Mouse (Mus musculus) liver, embryonic 14.5 days (tissue): ENCODE measurements around the gene Ctnnd2.

ENCODE experiments used
- CTCF ChIP-seq: IDR thresholded peaks from 2 replicates; pipeline ENCODE4 v1.5.1; 2016; ENCODE audit warnings: antibody characterized with exemption, low read depth, control low read depth
- EP300 ChIP-seq: IDR thresholded peaks from 2 replicates; pipeline ENCODE4 v1.6.1; 2016; ENCODE audit warnings: antibody characterized with exemption, low read depth

DNA sequence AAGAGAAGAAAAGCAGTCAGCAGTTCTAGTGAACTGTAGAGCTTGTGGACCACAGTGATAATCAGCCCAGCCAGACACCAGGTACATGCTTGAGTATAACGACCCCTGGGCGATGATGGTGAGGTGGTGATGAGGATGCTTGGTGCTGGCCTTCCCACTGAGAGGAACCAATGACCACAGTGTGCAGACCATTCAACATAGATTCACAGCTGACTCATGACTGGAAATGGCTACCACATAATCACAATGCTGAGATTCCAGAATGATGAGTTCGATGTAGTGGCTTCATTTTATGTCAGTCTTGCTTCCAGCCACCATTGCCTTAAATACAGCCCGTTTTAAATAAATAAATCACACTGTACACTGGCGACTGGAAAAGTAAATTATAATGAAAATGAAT is 897.9 kb downstream of the Ctnnd2 start:
- TF ChIP-seq CTCF, result no peak
- TF ChIP-seq EP300, result no peak
